Mouse (Mus musculus): ENCODE results near the gene Gpr26.

DNA sequence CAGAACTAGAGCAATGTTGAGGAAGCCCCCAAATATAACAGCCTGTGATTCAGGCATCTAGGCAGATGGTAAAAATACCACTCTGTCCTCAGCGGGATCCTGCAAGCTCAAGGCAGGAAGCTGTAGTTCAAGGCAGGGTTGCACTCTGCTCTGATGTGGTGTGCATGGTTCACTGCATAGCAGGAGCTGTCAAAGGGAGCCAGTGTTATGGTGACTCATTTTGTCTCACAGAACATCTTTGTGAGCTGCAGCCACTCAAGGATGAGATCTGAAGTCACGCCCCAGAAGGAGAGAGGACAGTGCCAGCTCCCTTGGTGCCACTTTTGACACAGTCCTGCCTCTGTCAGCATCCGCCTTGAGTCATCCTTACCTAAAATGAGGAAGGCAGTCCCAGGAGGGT lies 28.6 kb upstream of the Gpr26 start:
- TF ChIP-seq CTCF (IDR thresholded peaks at IDR 0.05; ENCODE audit: control insufficient read depth, insufficient read depth, low read length) = no peak
- TF ChIP-seq POLR2A (IDR thresholded peaks at IDR 0.05; ENCODE audit: borderline replicate concordance, control insufficient read depth, low read depth, low read length) = no peak
